Mouse (Mus musculus) activated CD4-positive, CD25-positive, alpha-beta regulatory T cell, adult 9 weeks (primary cell): ENCODE data around the gene Ndufa4l2. TPM values are rescaled to one million over a fixed set of nuclear protein-coding genes. Genes with fewer than 3 reads are reported as not detected.

Source experiments
- polyA plus RNA-seq: library from polyadenylated mRNA; unstranded; fragments of 100-300 nt; shearing (Covaris generic); gene quantifications from one replicate; pipeline ENCODE4 v1.2.1, GENCODE M21; 2017

Gene Ndufa4l2
- not detected for polyA plus RNA-seq

GRCm38 (mm10) chr10:127514764-127515163 lies at the start of gene Ndufa4l2:
Gene Ndufa4l2, plus strand, starts transcription at chr10:127514967.

GRCm38 (mm10) chr10:127500894-127501893 lies 13.6 kb upstream of the Ndufa4l2 start, which contains the start of gene Stac3:
Gene Stac3, plus strand, starts transcription at chr10:127501686.

GRCm38 (mm10) chr10:127522088-127522581 lies 7.4 kb downstream of the Ndufa4l2 start, which contains the start of gene Shmt2:
Gene Shmt2, minus strand, starts transcription at chr10:127522444.

GRCm38 (mm10) chr10:127534036-127534928 lies 19.5 kb downstream of the Ndufa4l2 start, which contains the start of gene Nxph4:
Gene Nxph4, minus strand, starts transcription at chr10:127534559.

Other genes starting within 250 kb of the Ndufa4l2 start
- gene Dctn2, start 248.6 kb upstream of the Ndufa4l2 start, polyA plus RNA-seq = 118 TPM
- gene Mbd6, start 225.9 kb upstream of the Ndufa4l2 start, polyA plus RNA-seq = 9.3 TPM
- 71.0 TPM for gene Mars, start 203.2 kb upstream of the Ndufa4l2 start, polyA plus RNA-seq
- gene Arhgap9, start 193.0 kb upstream of the Ndufa4l2 start, polyA plus RNA-seq = 139 TPM
- gene Gli1, start 173.0 kb upstream of the Ndufa4l2 start, polyA plus RNA-seq = 0.49 TPM
- not detected for gene Inhbe, start 160.6 kb upstream of the Ndufa4l2 start, polyA plus RNA-seq
- gene Inhbc, start 144.5 kb upstream of the Ndufa4l2 start, polyA plus RNA-seq = not detected
- 13.2 TPM for gene R3hdm2, start 134.6 kb upstream of the Ndufa4l2 start, polyA plus RNA-seq
- gene Stac3, start 13.3 kb upstream of the Ndufa4l2 start, polyA plus RNA-seq = 0.49 TPM
- 95.5 TPM for gene Shmt2, start 7.5 kb downstream of the Ndufa4l2 start, polyA plus RNA-seq
- not detected for gene Nxph4, start 19.6 kb downstream of the Ndufa4l2 start, polyA plus RNA-seq
- 1.4 TPM for gene Lrp1, start 106.2 kb downstream of the Ndufa4l2 start, polyA plus RNA-seq
- 291 TPM for gene Stat6, start 128.0 kb downstream of the Ndufa4l2 start, polyA plus RNA-seq
- 13.9 TPM for gene Nemp1, start 151.9 kb downstream of the Ndufa4l2 start, polyA plus RNA-seq
- gene Nab2, start 153.6 kb downstream of the Ndufa4l2 start, polyA plus RNA-seq = 73.1 TPM
- 0.11 TPM for gene Myo1a, start 190.2 kb downstream of the Ndufa4l2 start, polyA plus RNA-seq
- not detected for gene Tac2, start 209.5 kb downstream of the Ndufa4l2 start, polyA plus RNA-seq
- gene Zbtb39, start 224.6 kb downstream of the Ndufa4l2 start, polyA plus RNA-seq = 0.28 TPM
- gene Gpr182, start 236.8 kb downstream of the Ndufa4l2 start, polyA plus RNA-seq = 0.09 TPM
- gene Rdh1, start 244.8 kb downstream of the Ndufa4l2 start, polyA plus RNA-seq = 0.17 TPM
- 0.13 TPM for gene Rdh16f1, start 244.8 kb downstream of the Ndufa4l2 start, polyA plus RNA-seq